Mouse (Mus musculus) cerebellum, adult 11-12 months (tissue): ENCODE measurements around the gene Mmp1b.
"Not testable (repeated sequence)": the region's sequence is repeated elsewhere in the genome, so short reads cannot be mapped to it uniquely, and the experiment has no call there.

Experiments used
- DNase-seq: peaks from one replicate; pipeline ENCODE4 v3.0.0; 2022

Mmp1b gene

GRCm38 (mm10) chr9:7387947-7388346 is at the start of gene Mmp1b:
Gene Mmp1b, minus strand, starts transcription at chr9:7388047.
- no peak for DNase-seq

GRCm38 (mm10) chr9:7396556-7396955 is 8.7 kb upstream of the Mmp1b start:
- not testable (repeated sequence) for DNase-seq

GRCm38 (mm10) chr9:7354535-7354934 is 33.3 kb downstream of the Mmp1b start:
- no peak for DNase-seq

- no peak for DNase-seq
Measured at GRCm38 (mm10) chr9:7345513-7345912, 42.3 kb downstream of the Mmp1b start.

GRCm38 (mm10) chr9:7344107-7344506 is 43.7 kb downstream of the Mmp1b start, which contains the start of gene Mmp12:
Gene Mmp12, plus strand, starts transcription at chr9:7344381.
- no peak for DNase-seq

- no peak for DNase-seq
Measured at GRCm38 (mm10) chr9:7336740-7337483, 50.9 kb downstream of the Mmp1b start.

GRCm38 (mm10) chr9:7335766-7336680 is 51.8 kb downstream of the Mmp1b start:
- no peak for DNase-seq

- no peak for DNase-seq
Measured at GRCm38 (mm10) chr9:7331847-7332246, 56.0 kb downstream of the Mmp1b start.
